ENCODE assay signal across 14 mouse cellular contexts in the genomic region with DNA sequence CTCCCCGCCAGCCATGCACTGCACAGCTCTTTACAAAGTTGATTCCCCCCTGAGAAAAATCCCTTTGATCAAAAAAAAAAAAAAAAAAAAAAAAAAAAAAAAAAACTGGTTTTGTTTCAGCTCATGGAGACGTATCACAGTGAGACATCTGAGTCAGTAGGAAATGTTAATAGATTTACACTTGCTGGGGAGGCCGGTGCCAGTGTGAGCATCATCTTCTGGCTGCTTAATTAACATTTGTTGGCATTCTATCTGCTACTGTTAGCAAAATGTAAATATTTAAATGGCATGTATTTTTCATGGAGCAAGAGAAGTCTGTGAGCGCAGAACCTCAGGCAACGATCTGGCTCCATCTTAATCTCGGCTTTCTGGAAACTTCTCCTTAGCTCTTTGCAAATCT.
"Had no signal": no experiment of that assay in that cellular context is flagged by ENCODE, and none has a peak within 500 bp of the region (broad histone marks: within the 10 kb centered on the region; RNA-seq: fewer than 3 reads in every experiment).

No protein-coding gene starts in this region.

- H3K27ac ChIP-seq: kidney, postnatal 0 days; layer of hippocampus, adult 2 months; limb, embryonic 13.5 days; liver, embryonic 14.5 days; neural tube, embryonic 15.5 days had no signal

- H3K9me3 ChIP-seq: limb, embryonic 13.5 days; neural tube, embryonic 15.5 days had no signal

- H3K27me3 ChIP-seq: limb, embryonic 13.5 days; neural tube, embryonic 15.5 days had no signal

- H3K4me3 ChIP-seq: layer of hippocampus, adult 2 months; limb, embryonic 13.5 days; myocyte; neural tube, embryonic 15.5 days had no signal

- DNase-seq: kidney, adult 11 months; kidney, adult 9 months; kidney, postnatal 4 days; left cerebral cortex, postnatal 4 days; lung, adult 18-20 months; spleen, adult 18-20 months; thymus, adult 2 months; thymus, postnatal 36 days had no signal

- H3K9ac ChIP-seq: limb, embryonic 13.5 days; liver, embryonic 14.5 days; neural tube, embryonic 15.5 days had no signal

- H3K36me3 ChIP-seq: limb, embryonic 13.5 days; neural tube, embryonic 15.5 days had no signal

- H3K4me2 ChIP-seq: limb, embryonic 13.5 days; neural tube, embryonic 15.5 days had no signal

- H3K4me1 ChIP-seq: neural tube, embryonic 15.5 days had no signal
